Mouse (Mus musculus): Measurements from ENCODE around the gene Nol9.

DNA sequence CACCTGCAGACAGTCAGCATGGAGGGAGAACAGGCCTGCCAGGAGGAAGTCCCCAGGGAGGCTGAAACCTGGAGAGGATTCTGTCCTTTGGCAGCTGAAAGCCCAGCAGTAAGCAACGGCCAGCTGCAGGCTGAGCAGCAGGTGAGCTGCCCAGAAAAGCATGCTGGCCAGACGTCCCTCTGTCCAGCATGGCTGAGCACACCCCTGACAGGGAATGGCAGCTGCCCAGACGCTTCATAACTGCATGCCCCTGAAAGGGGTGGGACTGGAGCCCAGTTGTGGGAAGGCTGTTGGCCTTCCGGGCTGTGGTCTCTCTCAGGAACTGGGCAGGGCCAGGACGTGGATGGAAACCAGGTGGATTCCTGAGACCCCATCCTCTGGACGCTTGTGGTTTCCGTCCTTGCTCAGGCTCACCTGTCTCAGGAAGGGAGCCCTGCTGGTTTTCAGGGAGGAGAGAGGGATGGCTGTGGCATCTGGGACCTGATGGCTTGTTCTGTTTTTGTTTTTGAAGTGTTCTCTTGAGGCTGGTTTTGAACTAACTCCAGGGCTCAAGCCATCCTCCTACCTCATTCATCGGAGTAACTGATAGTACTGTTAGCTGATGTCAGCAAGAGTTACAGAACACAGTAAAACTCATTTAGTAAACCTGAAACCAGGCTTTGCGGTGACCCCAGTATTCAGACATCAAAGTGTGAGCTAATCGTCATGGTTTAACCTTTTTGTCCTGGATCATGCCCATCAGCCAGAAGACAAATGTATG is 716 bp upstream of the Nol9 start, which contains the start of gene Tas1r1:
- TF ChIP-seq CTCF (IDR thresholded peaks at IDR 0.05; ENCODE audit: extremely low read depth, insufficient read length, insufficient replicate concordance, low read depth, low read length) (no peak), POLR2A (IDR thresholded peaks at IDR 0.05; ENCODE audit: low read depth, low read length) (no peak)

All from small intestine, adult 2 months (tissue).